Mouse (Mus musculus): ENCODE data around the gene Cstad. TPM values are rescaled to one million over a fixed set of nuclear protein-coding genes. Genes with fewer than 3 reads are reported as not detected.
A peak's percentile ranks its signal among the peaks of the same experiment; 100 is the strongest.

Gene Cstad
- polyA plus RNA-seq, 1 experiment from 2014 or later = 0.63 TPM

- no peak for TF ChIP-seq EP300 (optimal IDR thresholded peaks at IDR 0.05)
- TF ChIP-seq CTCF (IDR thresholded peaks at IDR 0.05; ENCODE audit: low read depth) = no peak
Measured at GRCm38 (mm10) chr2:30654158-30654557, 59.3 kb downstream of the Cstad start.

GRCm38 (mm10) chr2:30654582-30654981, 59.7 kb downstream of the Cstad start:
- H3K27ac ChIP-seq (replicated peaks) = no peak overlapping the region

More at GRCm38 (mm10) chr2:30654158-30654557, 59.3 kb downstream of the Cstad start:
- Histone ChIP-seq H3K4me1 (replicated peaks; ENCODE audit: control insufficient read depth, insufficient read depth) (peaks cover 5% of the 10 kb centered on the region; the same call in 1 of the 2 replicates), H3K9ac (ENCODE audit: low read length) (no peak overlapping the region), H3K4me2 (replicated peaks; ENCODE audit: low read depth) (no peak overlapping the region), H3K4me3 (ENCODE audit: low read depth, low read length) (no peak overlapping the region), H3K36me3 (ENCODE audit: control insufficient read depth, insufficient read depth, low read length) (no peaks in the 10 kb centered on the region), H3K27me3 (ENCODE audit: control insufficient read depth, insufficient read depth, low read length) (no peaks in the 10 kb centered on the region), H3K9me3 (ENCODE audit: control insufficient read depth, low read length) (no peaks in the 10 kb centered on the region), H3K27ac (replicated peaks) (no peak overlapping the region)
- WGBS = 88% methylated on average over 9 of the region's 9 CpGs
- DNase-seq (ENCODE audit: low spot score) (no peak), ATAC-seq (ENCODE audit: low FRiP score, low TSS enrichment) (no peak)

GRCm38 (mm10) chr2:30655746-30656145, 60.9 kb downstream of the Cstad start:
- Histone ChIP-seq H3K27me3 (ENCODE audit: control insufficient read depth, insufficient read depth, low read length) (no peaks in the 10 kb centered on the region), H3K27ac (replicated peaks) (no peak overlapping the region), H3K4me3 (ENCODE audit: low read depth, low read length) (no peak overlapping the region), H3K4me1 (replicated peaks; ENCODE audit: control insufficient read depth, insufficient read depth) (peaks cover 9% of the 10 kb centered on the region; the same call in 1 of the 2 replicates), H3K36me3 (ENCODE audit: control insufficient read depth, insufficient read depth, low read length) (no peaks in the 10 kb centered on the region), H3K4me2 (replicated peaks; ENCODE audit: low read depth) (no peak overlapping the region), H3K9me3 (ENCODE audit: control insufficient read depth, low read length) (no peaks in the 10 kb centered on the region), H3K9ac (ENCODE audit: low read length) (no peak overlapping the region)
- DNase-seq (ENCODE audit: low spot score) (no peak), ATAC-seq (ENCODE audit: low FRiP score, low TSS enrichment) (no peak)
- WGBS = 79% methylated on average over 5 of the region's 5 CpGs
- TF ChIP-seq CTCF (IDR thresholded peaks at IDR 0.05; ENCODE audit: low read depth) (no peak), EP300 (optimal IDR thresholded peaks at IDR 0.05) (no peak)

More at GRCm38 (mm10) chr2:30654582-30654981, 59.7 kb downstream of the Cstad start:
- DNase-seq (ENCODE audit: low spot score) (no peak), ATAC-seq (ENCODE audit: low FRiP score, low TSS enrichment) (no peak)
- H3K36me3 ChIP-seq (ENCODE audit: control insufficient read depth, insufficient read depth, low read length) = no peaks in the 10 kb centered on the region
- H3K4me3 ChIP-seq (ENCODE audit: low read depth, low read length) = no peak overlapping the region
- H3K4me1 ChIP-seq (replicated peaks; ENCODE audit: control insufficient read depth, insufficient read depth) = peaks cover 6% of the 10 kb centered on the region; the same call in 1 of the 2 replicates
- H3K9me3 ChIP-seq (ENCODE audit: control insufficient read depth, low read length) = no peaks in the 10 kb centered on the region
- H3K4me2 ChIP-seq (replicated peaks; ENCODE audit: low read depth) = no peak overlapping the region
- no peaks in the 10 kb centered on the region for H3K27me3 ChIP-seq (ENCODE audit: control insufficient read depth, insufficient read depth, low read length)
- H3K9ac ChIP-seq (ENCODE audit: low read length) = no peak overlapping the region
- 68% methylated on average over 6 of the region's 6 CpGs for WGBS
- TF ChIP-seq CTCF (IDR thresholded peaks at IDR 0.05; ENCODE audit: low read depth) (no peak), EP300 (optimal IDR thresholded peaks at IDR 0.05) (no peak)

- Histone ChIP-seq H3K4me1 (replicated peaks; ENCODE audit: control insufficient read depth, insufficient read depth) (peaks cover 9% of the 10 kb centered on the region; the same call in 1 of the 2 replicates), H3K9me3 (ENCODE audit: control insufficient read depth, low read length) (no peaks in the 10 kb centered on the region), H3K36me3 (ENCODE audit: control insufficient read depth, insufficient read depth, low read length) (no peaks in the 10 kb centered on the region), H3K9ac (ENCODE audit: low read length) (no peak overlapping the region), H3K27ac (replicated peaks) (peak overlapping the region; percentile 97), H3K27me3 (ENCODE audit: control insufficient read depth, insufficient read depth, low read length) (no peaks in the 10 kb centered on the region), H3K4me2 (replicated peaks; ENCODE audit: low read depth) (no peak overlapping the region), H3K4me3 (ENCODE audit: low read depth, low read length) (no peak overlapping the region)
- ATAC-seq (ENCODE audit: low FRiP score, low TSS enrichment) = no peak
- TF ChIP-seq EP300 (optimal IDR thresholded peaks at IDR 0.05) (no peak), CTCF (IDR thresholded peaks at IDR 0.05; ENCODE audit: low read depth) (no peak)
- 49% methylated on average over 13 of the region's 13 CpGs for WGBS
- DNase-seq (ENCODE audit: low spot score) = no peak
Measured at GRCm38 (mm10) chr2:30656711-30657555, 62.1 kb downstream of the Cstad start.

- Histone ChIP-seq H3K9me3 (ENCODE audit: control insufficient read depth, low read length) (no peaks in the 10 kb centered on the region), H3K9ac (ENCODE audit: low read length) (peak overlapping the region; percentile 75), H3K4me3 (ENCODE audit: low read depth, low read length) (peak overlapping the region; percentile 46), H3K4me2 (replicated peaks; ENCODE audit: low read depth) (peak overlapping the region; percentile 86), H3K4me1 (replicated peaks; ENCODE audit: control insufficient read depth, insufficient read depth) (peaks cover 9% of the 10 kb centered on the region; the same call in 1 of the 2 replicates), H3K27me3 (ENCODE audit: control insufficient read depth, insufficient read depth, low read length) (no peaks in the 10 kb centered on the region), H3K36me3 (ENCODE audit: control insufficient read depth, insufficient read depth, low read length) (no peaks in the 10 kb centered on the region), H3K27ac (replicated peaks) (peak overlapping the region; percentile 97)
- TF ChIP-seq CTCF (IDR thresholded peaks at IDR 0.05; ENCODE audit: low read depth) = no peak
- no peak for TF ChIP-seq EP300 (optimal IDR thresholded peaks at IDR 0.05)
- ATAC-seq (ENCODE audit: low FRiP score, low TSS enrichment) (peak; percentile 45), DNase-seq (ENCODE audit: low spot score) (peak; percentile 47)
- 4% methylated on average over 42 of the region's 42 CpGs for WGBS
Measured at GRCm38 (mm10) chr2:30657674-30658479, 63.0 kb downstream of the Cstad start.
